Mouse (Mus musculus): ENCODE measurements around the gene Aunip.

DNA sequence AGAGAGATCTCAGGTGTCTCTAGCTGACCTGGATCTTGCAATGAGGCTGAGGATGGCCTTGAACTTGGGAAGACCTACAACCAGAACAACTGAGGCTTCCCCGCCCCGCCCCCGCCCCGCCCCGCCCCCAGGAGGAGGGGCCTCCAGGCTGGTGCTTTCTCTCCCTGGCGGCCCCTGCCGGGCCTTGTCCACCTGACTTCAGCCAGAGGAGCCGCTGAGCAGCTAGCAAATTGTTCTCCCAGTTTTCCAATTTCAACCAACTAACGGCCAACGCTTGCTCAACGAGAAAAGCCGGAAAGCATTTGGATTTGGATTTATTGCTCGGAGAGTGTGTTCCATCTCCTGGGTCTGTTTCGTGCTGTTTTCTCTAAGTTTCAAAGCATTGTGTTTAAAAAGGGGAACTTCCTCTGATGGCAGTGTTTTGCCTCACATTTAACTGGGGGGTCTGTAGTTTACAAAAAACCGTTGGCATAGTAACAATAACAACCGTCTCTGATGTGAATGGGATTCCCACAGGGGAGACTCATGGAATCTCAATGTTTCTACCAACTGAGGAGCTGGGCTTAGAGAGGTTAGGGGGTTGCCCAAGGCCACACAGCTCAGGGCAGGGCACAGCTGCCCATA, 46.9 kb downstream of the Aunip start:
- no peak for TF ChIP-seq CTCF (IDR thresholded peaks at IDR 0.05; ENCODE audit: low read depth, low read length)
- no peak for TF ChIP-seq POLR2A (IDR thresholded peaks at IDR 0.05; ENCODE audit: extremely low read depth, insufficient read depth, low read length)
